Mouse (Mus musculus) embryonic facial prominence, embryonic 12.5 days (tissue): Measurements from ENCODE around the gene Taar2. TPM values are rescaled to one million over a fixed set of nuclear protein-coding genes. Genes with fewer than 3 reads are reported as not detected.

Experiments used
- ATAC-seq: fragments of 200-750 bp; cut with Nextera tagmentation; 2 replicates; pipeline ENCODE4 v1.8.0; 2017; ENCODE audit not compliant: insufficient number of reproducible peaks, insufficient read depth, low FRiP score, low TSS enrichment
- H3K27ac ChIP-seq: fragments of 300-500 bp; sonication (generic); 2 replicates; pipeline ENCODE4 v1.5.1; 2016; ENCODE audit warnings: mild to moderate bottlenecking
- H3K27me3 ChIP-seq: fragments of 300-500 bp; sonication (generic); 2 replicates; pipeline ENCODE4 v1.6.1; 2016; ENCODE audit warnings: mild to moderate bottlenecking, moderate library complexity
- H3K36me3 ChIP-seq: fragments of 300-500 bp; sonication (generic); 2 replicates; pipeline ENCODE4 v1.6.1; 2016; ENCODE audit warnings: mild to moderate bottlenecking
- H3K4me1 ChIP-seq: fragments of 300-500 bp; sonication (generic); 2 replicates; pipeline ENCODE4 v1.6.1; 2016
- H3K4me2 ChIP-seq: fragments of 300-500 bp; sonication (generic); replicated peaks from 2 replicates; pipeline ENCODE4 v1.6.1; 2016; ENCODE audit warnings: mild to moderate bottlenecking, moderate library complexity
- H3K4me3 ChIP-seq: fragments of 300-500 bp; sonication (generic); 2 replicates; pipeline ENCODE4 v1.5.1; 2016; ENCODE audit warnings: mild to moderate bottlenecking
- H3K9ac ChIP-seq: fragments of 300-500 bp; sonication (generic); 2 replicates; pipeline ENCODE4 v1.6.1; 2016; ENCODE audit warnings: mild to moderate bottlenecking, moderate library complexity
- H3K9me3 ChIP-seq: fragments of 300-500 bp; sonication (generic); 2 replicates; pipeline ENCODE4 v1.6.1; 2016; ENCODE audit warnings: mild to moderate bottlenecking, moderate library complexity
- WGBS: fragments of 180-500 bp; shearing (Covaris S2); methylation state at CpG from one replicate; pipeline ENCODE4 v1.1.7; 2016; 5-methylcytosine and 5-hydroxymethylcytosine counted together
- polyA plus RNA-seq: library from polyadenylated mRNA; unstranded; fragments of >200 nt; fragmentation: Nextera tagmentation; extraction: Ambion mirVana; gene quantifications from 2 replicates; pipeline ENCODE4 v1.2.1, GENCODE M21; 2016

Gene Taar2
- polyA plus RNA-seq: not detected in 2 replicates

GRCm38 (mm10) chr10:23938312-23938711 is at the start of gene Taar2:
Taar2 (plus strand) TSS chr10:23938572.
- Histone ChIP-seq H3K9ac (no peak within 1 kb of the TSS), H3K27ac (no peak within 1 kb of the TSS), H3K36me3 (no peaks in the 10 kb centered on the region), H3K9me3 (no peaks in the 10 kb centered on the region), H3K4me3 (no peak within 1 kb of the TSS), H3K27me3 (no peaks in the 10 kb centered on the region), H3K4me1 (no peaks in the 10 kb centered on the region), H3K4me2 (no peak within 1 kb of the TSS)
- WGBS: 64% methylated on average over 6 of the region's 6 CpGs
- ATAC-seq: no peak

GRCm38 (mm10) chr10:23892987-23893386 is 45.4 kb upstream of the Taar2 start:
- H3K27ac ChIP-seq: no peak overlapping the region
- H3K27me3 ChIP-seq: no peaks in the 10 kb centered on the region; the same call in 1 of the 2 replicates
- H3K36me3 ChIP-seq: no peaks in the 10 kb centered on the region
- ATAC-seq: no peak
- H3K4me2 ChIP-seq: no peak overlapping the region
- 87% methylated on average over 1 of the region's 1 CpGs for WGBS
- 0 out of 2 replicates have a peak, but pooled peaks cover 3% of the 10 kb centered on the region for H3K4me1 ChIP-seq
- H3K9me3 ChIP-seq: no peaks in the 10 kb centered on the region
- H3K9ac ChIP-seq: no peak overlapping the region
- H3K4me3 ChIP-seq: no peak overlapping the region

- Histone ChIP-seq H3K4me2 (peak within 1 kb of the TSS; percentile 47), H3K9me3 (no peaks in the 10 kb centered on the region), H3K4me3 (peak within 1 kb of the TSS; percentile 25), H3K27ac (no peak within 1 kb of the TSS), H3K4me1 (0 out of 2 replicates have a peak, but pooled peaks cover 3% of the 10 kb centered on the region), H3K36me3 (no peaks in the 10 kb centered on the region), H3K27me3 (no peaks in the 10 kb centered on the region; the same call in 1 of the 2 replicates), H3K9ac (no peak within 1 kb of the TSS)
- 26% methylated on average over 21 of the region's 21 CpGs for WGBS
- ATAC-seq: no peak
Observed at GRCm38 (mm10) chr10:23894601-23895349, 43.6 kb upstream of the Taar2 start, which contains the start of gene Vnn1. Vnn1 (plus strand) TSS chr10:23894688.

- ATAC-seq: no peak
- H3K27me3 ChIP-seq: no peaks in the 10 kb centered on the region
- 70% methylated on average over 7 of the region's 7 CpGs for WGBS
- no peak overlapping the region for H3K4me2 ChIP-seq
- H3K4me1 ChIP-seq: 0 out of 2 replicates have a peak, but pooled peaks cover 3% of the 10 kb centered on the region
- H3K27ac ChIP-seq: no peak overlapping the region
- H3K9ac ChIP-seq: no peak overlapping the region
- no peak overlapping the region for H3K4me3 ChIP-seq
- no peaks in the 10 kb centered on the region for H3K36me3 ChIP-seq
- H3K9me3 ChIP-seq: no peaks in the 10 kb centered on the region
Observed at GRCm38 (mm10) chr10:23895376-23895775, 43.0 kb upstream of the Taar2 start.

GRCm38 (mm10) chr10:23901119-23901518 is 37.3 kb upstream of the Taar2 start:
- H3K9ac ChIP-seq: no peak overlapping the region
- H3K4me1 ChIP-seq: no peaks in the 10 kb centered on the region
- ATAC-seq: no peak
- no peak overlapping the region for H3K4me2 ChIP-seq
- H3K36me3 ChIP-seq: no peaks in the 10 kb centered on the region
- 76% methylated on average over 3 of the region's 3 CpGs for WGBS
- no peak overlapping the region for H3K4me3 ChIP-seq
- no peak overlapping the region for H3K27ac ChIP-seq
- H3K27me3 ChIP-seq: no peaks in the 10 kb centered on the region
- H3K9me3 ChIP-seq: no peaks in the 10 kb centered on the region

- Histone ChIP-seq H3K27me3 (no peaks in the 10 kb centered on the region), H3K9ac (no peak overlapping the region), H3K4me3 (no peak overlapping the region), H3K27ac (no peak overlapping the region), H3K4me1 (no peaks in the 10 kb centered on the region), H3K4me2 (no peak overlapping the region), H3K9me3 (no peaks in the 10 kb centered on the region), H3K36me3 (no peaks in the 10 kb centered on the region)
- WGBS: 88% methylated on average over 1 of the region's 1 CpGs
- no peak for ATAC-seq
Observed at GRCm38 (mm10) chr10:23905661-23906060, 32.7 kb upstream of the Taar2 start.

- WGBS: 84% methylated on average over 4 of the region's 4 CpGs
- no peak for ATAC-seq
- Histone ChIP-seq H3K27ac (no peak within 1 kb of the TSS), H3K9ac (no peak within 1 kb of the TSS), H3K36me3 (no peaks in the 10 kb centered on the region), H3K4me3 (no peak within 1 kb of the TSS), H3K4me1 (no peaks in the 10 kb centered on the region), H3K27me3 (no peaks in the 10 kb centered on the region), H3K4me2 (no peak within 1 kb of the TSS), H3K9me3 (no peaks in the 10 kb centered on the region)
Observed at GRCm38 (mm10) chr10:23920056-23920455, 18.3 kb upstream of the Taar2 start, which contains the start of gene Taar1. Taar1 (plus strand) TSS chr10:23920356.

GRCm38 (mm10) chr10:23922468-23922867 is 15.9 kb upstream of the Taar2 start:
- Histone ChIP-seq H3K36me3 (no peaks in the 10 kb centered on the region), H3K9ac (no peak overlapping the region), H3K4me1 (no peaks in the 10 kb centered on the region), H3K9me3 (no peaks in the 10 kb centered on the region), H3K4me2 (no peak overlapping the region), H3K4me3 (no peak overlapping the region), H3K27me3 (no peaks in the 10 kb centered on the region), H3K27ac (no peak overlapping the region)
- ATAC-seq: no peak
- WGBS: 78% methylated on average over 3 of the region's 3 CpGs

GRCm38 (mm10) chr10:23923941-23924340 is 14.4 kb upstream of the Taar2 start:
- H3K4me2 ChIP-seq: no peak overlapping the region
- no peak overlapping the region for H3K9ac ChIP-seq
- no peaks in the 10 kb centered on the region for H3K9me3 ChIP-seq
- H3K27me3 ChIP-seq: no peaks in the 10 kb centered on the region
- H3K36me3 ChIP-seq: no peaks in the 10 kb centered on the region
- H3K4me3 ChIP-seq: no peak overlapping the region
- H3K4me1 ChIP-seq: no peaks in the 10 kb centered on the region
- H3K27ac ChIP-seq: no peak overlapping the region
- 81% methylated on average over 2 of the region's 2 CpGs for WGBS
- no peak for ATAC-seq

- 38% methylated on average over 4 of the region's 4 CpGs for WGBS
- ATAC-seq: no peak
- H3K4me1 ChIP-seq: no peaks in the 10 kb centered on the region
- no peak overlapping the region for H3K4me2 ChIP-seq
- H3K9me3 ChIP-seq: no peaks in the 10 kb centered on the region
- no peak overlapping the region for H3K27ac ChIP-seq
- no peak overlapping the region for H3K4me3 ChIP-seq
- no peak overlapping the region for H3K9ac ChIP-seq
- no peaks in the 10 kb centered on the region for H3K27me3 ChIP-seq
- no peaks in the 10 kb centered on the region for H3K36me3 ChIP-seq
Observed at GRCm38 (mm10) chr10:23937613-23938012, 759 bp upstream of the Taar2 start.

- Histone ChIP-seq H3K27me3 (no peaks in the 10 kb centered on the region), H3K9ac (no peak overlapping the region), H3K4me1 (no peaks in the 10 kb centered on the region), H3K36me3 (no peaks in the 10 kb centered on the region), H3K4me2 (no peak overlapping the region), H3K27ac (no peak overlapping the region), H3K4me3 (no peak overlapping the region), H3K9me3 (no peaks in the 10 kb centered on the region)
- no peak for ATAC-seq
- 73% methylated on average over 5 of the region's 5 CpGs for WGBS
Observed at GRCm38 (mm10) chr10:23942465-23942864, 4.1 kb downstream of the Taar2 start.

GRCm38 (mm10) chr10:23948026-23948425 is 9.7 kb downstream of the Taar2 start:
- WGBS: 71% methylated on average over 7 of the region's 7 CpGs

More at GRCm38 (mm10) chr10:23948026-23948425, 9.7 kb downstream of the Taar2 start:
- Histone ChIP-seq H3K27me3 (no peaks in the 10 kb centered on the region), H3K4me3 (no peak overlapping the region), H3K4me2 (no peak overlapping the region), H3K9ac (no peak overlapping the region), H3K9me3 (no peaks in the 10 kb centered on the region), H3K27ac (no peak overlapping the region), H3K36me3 (no peaks in the 10 kb centered on the region), H3K4me1 (no peaks in the 10 kb centered on the region)
- ATAC-seq: no peak
